Mouse (Mus musculus): ENCODE measurements around the gene Fbxw8.

DNA sequence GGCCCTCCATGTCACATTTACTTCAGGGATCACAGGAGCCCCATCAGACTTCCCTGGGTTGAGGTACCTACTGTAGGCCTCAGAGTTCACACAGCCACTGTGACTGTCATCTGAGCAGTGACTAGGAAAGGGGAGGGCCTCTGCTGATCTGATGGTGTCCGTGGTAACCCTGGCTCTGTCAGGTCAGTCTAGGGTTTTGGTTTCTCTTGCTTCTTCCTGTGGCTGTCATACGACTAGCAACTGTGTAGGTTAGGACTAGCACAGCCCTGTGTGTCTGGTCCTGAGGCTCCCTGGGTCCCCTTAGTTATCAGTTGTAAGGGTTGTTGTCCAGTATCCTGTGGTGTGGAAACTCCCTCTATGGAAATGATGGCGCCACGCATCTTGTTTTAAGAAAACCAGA, 104.5 kb downstream of the Fbxw8 start:
- TF ChIP-seq CTCF (IDR thresholded peaks at IDR 0.05; ENCODE audit: low read depth) (no peak), EP300 (IDR thresholded peaks at IDR 0.05; ENCODE audit: low read depth) (no peak)

Measured in liver, embryonic 14.5 days (tissue).